Mouse (Mus musculus) CD4-positive, CD25-positive, alpha-beta regulatory T cell, adult 9 weeks (primary cell): Measurements from ENCODE around the gene Kpna6. TPM values are rescaled to one million over a fixed set of nuclear protein-coding genes. Genes with fewer than 3 reads are reported as not detected.

Experiments
- polyA plus RNA-seq: library from polyadenylated mRNA; unstranded; fragments of 100-300 nt; shearing (Covaris generic); gene quantifications from one replicate; pipeline ENCODE4 v1.2.1, GENCODE M21; 2017

Kpna6 gene
- polyA plus RNA-seq = 26.1 TPM

DNA sequence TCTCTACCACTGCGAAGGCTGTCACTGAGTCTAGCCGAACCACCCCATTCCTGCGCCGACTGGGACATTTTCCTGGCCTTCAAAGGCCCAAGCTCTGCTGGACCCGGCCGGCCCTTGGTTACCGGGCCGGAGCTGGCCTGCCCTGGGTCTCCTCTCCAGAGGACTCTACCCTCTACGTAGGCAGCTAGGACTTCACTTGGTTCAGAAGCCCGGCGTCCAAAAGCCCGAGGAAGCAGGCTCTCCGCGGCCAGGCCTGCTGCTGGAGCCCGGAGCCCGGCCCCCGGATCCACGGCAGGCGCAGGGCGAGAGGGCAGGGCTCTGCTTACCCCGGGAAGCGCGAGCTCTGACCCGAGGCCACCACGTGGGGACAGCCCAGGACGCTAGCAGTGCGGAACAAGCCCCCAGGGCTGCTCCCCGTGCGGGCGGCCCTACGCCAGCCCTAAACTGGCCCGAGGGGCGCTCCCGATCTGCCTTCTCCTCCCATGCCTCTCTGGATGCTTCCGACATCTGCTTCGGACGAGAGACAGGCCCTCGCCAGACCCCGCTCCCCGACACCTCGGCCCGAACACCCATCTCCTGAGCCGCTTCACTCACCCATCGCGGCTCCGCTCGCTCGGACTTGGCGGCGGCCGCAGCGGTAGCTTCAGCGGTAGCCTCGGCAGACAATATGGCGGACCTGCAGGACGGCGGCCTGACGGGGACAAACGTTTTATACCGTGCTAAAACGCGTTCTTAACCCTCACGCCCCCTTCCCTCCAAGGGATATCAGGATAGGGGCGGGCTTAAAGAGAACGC lies at the start of gene Kpna6:
Gene Kpna6 (minus strand): TSS at position 685 of the 795 bp plus-strand sequence.

DNA sequence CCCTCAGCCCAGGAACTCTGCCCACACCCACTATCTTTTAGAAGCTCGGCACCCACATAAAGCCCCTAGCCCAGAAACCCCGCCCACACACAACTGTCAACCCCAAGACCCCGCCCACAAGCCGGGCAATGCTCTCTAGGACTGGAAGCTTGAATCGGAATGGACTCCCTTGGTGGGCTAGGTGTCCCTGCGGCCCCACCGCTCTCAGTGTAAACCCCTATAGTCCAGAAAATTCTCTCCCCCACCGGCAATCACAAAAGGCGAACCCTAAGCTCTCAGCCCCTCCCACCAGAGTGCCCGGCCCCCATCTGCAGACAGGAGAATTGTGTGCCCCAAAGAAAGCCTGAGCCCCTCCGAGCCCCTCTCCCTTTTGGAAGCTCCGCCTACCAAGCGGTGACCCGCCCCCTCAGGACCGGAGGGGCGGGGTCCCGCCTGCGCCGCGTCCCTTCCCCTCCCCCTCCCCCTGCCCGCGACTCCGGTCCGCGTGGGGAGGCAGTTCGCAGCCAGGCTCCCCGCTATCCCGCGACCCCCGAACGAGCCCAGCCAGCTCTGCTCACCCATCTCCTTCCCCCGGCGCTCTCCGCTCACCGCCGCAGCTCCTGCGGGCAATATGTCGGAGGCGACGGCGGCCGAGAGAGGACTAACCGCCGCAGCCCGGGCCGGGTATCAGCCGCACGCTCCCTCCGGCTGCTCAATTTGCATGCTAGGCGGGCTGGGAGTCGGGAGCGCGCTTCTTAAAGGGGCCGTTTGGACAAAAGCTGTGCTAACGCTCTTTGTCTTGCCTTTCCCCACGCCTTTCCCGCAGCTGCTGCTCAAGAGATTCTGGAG lies 23.8 kb upstream of the Kpna6 start, which contains the start of gene Tmem39b:
Gene Tmem39b (minus strand): TSS at position 681 of the 828 bp plus-strand sequence.

DNA sequence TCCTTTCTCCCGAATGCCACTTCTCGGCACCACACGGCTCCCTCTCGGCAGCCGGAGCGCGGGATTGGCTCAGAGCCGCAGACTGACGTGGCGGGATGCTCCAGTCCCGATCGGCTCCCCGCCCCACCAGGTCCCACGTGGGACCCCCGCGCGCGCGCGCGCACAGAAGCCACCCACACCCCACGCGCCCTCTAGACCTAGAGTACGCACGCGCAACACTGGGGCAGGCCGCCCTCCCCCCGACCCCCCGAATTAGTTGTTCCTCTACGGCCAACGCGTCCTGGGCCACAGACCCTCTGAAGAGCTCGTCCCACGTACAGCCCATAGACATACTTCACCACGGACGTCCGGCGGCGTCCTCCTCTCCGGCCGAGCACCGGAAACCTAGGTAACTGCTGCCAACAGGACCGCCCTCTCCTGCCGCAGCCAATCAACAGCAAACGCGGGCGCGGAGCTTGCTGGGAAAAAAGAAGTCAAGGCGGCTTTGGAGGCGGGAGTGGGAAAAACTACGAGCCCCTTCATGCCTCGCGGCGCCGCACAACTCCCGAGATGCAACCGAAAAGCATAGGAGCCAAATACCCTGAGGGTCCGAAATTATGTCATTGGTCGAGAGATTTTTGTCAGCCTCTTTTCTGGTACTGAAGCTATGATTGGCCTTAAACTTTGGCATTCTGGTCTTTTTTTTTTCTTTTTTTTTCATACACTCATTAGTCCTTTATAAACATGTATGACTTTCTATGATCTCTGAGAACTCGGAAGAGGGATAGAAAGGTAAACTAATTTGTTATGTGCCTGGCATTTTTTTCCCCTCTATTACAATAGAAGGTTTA lies 31.7 kb downstream of the Kpna6 start, which contains the start of gene Txlna:
Gene Txlna (minus strand): TSS at position 428 of the 830 bp plus-strand sequence.

DNA sequence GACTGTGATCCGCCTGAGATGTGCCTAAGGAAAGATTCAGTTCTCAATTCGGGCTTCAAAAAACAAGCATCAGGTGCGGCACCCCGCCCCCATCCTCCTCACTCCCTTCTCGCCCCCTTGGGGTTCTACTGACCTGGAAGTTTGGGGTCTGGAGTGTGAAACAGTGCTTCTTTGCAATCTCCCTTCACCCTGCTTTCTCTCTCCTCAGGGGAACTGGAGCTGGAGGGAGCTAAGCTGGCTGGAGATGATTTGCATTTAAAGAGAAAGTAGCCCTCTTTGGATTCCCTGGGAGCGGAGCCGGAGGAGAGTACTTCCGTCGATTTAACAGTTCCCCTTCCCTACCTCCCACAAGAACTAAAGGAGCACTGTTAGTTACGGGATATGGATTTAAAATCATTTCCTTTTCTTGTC lies 48.9 kb downstream of the Kpna6 start, which contains the start of gene Ccdc28b:
Gene Ccdc28b (minus strand): TSS at position 267 of the 411 bp plus-strand sequence.

DNA sequence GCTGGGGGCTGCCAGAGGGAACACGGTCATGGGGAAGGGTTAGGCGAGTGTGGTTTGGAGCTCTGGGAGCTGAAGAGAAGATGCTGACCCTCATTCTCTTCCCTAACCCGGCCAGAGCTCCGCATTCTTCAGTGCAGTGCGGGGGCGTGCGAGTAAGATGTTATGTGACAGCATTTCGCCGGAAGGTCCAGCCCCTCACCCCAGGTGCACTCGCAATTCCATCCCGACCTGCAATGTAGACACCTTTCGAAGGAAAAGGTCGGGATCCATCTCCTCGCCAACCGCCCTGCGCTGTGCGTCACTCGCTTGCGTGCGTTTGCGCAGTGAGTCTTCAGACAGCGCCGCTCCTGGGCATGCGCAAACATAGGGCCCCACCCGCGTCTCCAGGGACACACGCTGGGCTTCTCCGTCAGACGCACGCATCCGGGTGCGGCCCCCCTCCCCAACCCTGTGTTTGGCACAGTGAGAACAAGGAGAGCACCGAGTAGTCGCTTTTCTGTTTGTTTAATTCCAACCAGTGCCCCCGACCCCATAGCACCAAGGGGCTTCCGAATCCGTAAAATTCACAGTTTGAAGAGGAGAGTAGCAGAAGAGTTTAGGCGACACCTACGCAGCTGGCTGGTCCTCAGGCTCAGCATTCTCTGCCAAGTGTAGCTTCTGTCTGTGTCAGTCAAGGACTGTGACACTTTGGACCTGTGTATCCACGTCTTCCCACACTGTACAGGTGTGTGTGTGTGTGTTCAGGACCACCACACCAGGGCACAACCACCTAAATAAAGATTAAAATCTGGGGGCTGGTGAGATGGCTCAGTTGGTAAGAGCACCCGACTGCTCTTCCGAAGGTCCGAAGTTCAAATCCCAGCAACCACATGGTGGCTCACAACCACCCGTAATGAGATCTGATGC lies 53.5 kb downstream of the Kpna6 start, which contains the start of gene Iqcc:
Gene Iqcc (minus strand): TSS at position 314 of the 906 bp plus-strand sequence.

DNA sequence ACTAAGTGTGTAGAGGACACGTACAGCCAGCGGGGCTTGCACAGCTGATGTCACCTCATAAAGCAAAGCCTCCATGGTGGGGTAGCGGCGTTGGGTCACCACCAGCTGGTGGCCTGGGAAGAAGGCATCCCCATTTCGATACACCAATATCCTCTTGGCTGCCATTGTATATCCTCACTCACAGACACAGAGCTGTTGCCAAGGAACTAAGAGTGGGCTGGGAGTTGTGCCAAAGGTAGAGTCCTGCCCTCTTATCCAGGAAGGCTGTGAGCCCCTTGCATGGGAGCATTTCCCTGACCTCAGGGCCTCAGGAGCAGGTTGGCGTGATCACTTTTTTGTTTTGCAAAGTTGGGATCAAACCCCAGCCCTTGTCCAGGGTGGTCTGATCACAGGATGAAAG lies 58.5 kb downstream of the Kpna6 start, which contains the start of gene Dcdc2b:
Gene Dcdc2b (minus strand): TSS at position 165 of the 400 bp plus-strand sequence.

DNA sequence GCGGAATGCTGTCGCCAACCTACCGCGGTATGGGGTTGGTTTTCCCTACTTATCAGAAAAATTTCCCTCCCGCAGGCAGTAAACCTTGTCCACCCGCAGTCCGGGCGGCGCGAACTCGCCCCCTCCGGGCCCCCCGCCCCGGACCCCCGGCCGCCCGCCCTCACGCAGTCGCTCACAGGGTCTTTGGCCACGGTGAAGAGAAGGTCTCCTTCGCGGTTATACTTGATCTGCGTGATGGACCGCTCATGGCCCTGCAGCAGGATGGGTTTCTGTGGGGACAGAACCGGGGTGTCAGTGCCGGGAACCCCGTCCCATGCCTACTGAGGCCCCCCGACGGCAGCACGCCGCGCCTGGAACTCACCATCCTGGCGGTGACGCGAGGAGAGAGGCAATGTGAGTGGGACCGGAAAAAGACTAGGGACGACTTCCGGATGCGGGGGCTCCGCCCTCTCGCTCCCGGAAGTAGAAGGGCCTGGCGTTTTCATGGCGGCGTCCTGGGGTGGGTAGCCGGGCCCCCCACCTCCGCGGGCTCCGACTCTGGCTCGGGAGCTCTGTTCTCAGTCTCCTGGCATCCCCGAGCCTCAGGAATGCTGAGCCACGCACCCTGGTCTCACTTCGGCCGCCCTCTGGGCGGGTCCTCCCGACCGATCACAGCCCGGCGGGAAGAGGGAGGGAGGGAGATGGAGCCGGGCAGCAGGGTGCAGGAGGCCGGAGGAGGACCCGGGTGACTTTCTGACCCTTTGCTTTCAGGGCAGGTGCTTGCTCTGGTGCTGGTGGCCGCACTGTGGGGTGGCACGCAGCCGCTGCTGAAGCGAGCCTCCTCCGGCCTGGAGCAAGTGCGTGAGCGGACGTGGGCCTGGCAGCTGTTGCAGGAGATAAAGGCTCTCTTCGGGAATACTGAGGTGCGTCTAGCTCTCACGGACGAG lies 72.1 kb downstream of the Kpna6 start, which contains the start of the genes Eif3i and Tmem234:
Gene Eif3i (minus strand): TSS at position 416 of the 926 bp plus-strand sequence.
Gene Tmem234 (plus strand): TSS at position 436 of the 926 bp plus-strand sequence.

Other genes with a start within 250 kb of the Kpna6 start
- gene Zbtb8b, start 231.9 kb downstream of the Kpna6 start, polyA plus RNA-seq = not detected
- gene Bsdc1, start 211.2 kb downstream of the Kpna6 start, polyA plus RNA-seq = 44.4 TPM
- gene Tssk3, start 181.7 kb downstream of the Kpna6 start, polyA plus RNA-seq = not detected
- gene Fam229a, start 181.6 kb downstream of the Kpna6 start, polyA plus RNA-seq = not detected
- 6.5 TPM for gene Marcksl1, start 159.2 kb downstream of the Kpna6 start, polyA plus RNA-seq
- 375 TPM for gene Hdac1, start 130.1 kb downstream of the Kpna6 start, polyA plus RNA-seq
- gene Lck, start 99.1 kb downstream of the Kpna6 start, polyA plus RNA-seq = 1,699 TPM
- gene Fam167b, start 94.2 kb downstream of the Kpna6 start, polyA plus RNA-seq = not detected
- gene Eif3i, start 72.1 kb downstream of the Kpna6 start, polyA plus RNA-seq = 238 TPM
- gene Tmem234, start 72.1 kb downstream of the Kpna6 start, polyA plus RNA-seq = 282 TPM
- gene Dcdc2b, start 58.5 kb downstream of the Kpna6 start, polyA plus RNA-seq = 8.8 TPM
- 43.9 TPM for gene Iqcc, start 53.7 kb downstream of the Kpna6 start, polyA plus RNA-seq
- gene Ccdc28b, start 48.8 kb downstream of the Kpna6 start, polyA plus RNA-seq = 49.2 TPM
- 88.8 TPM for gene Txlna, start 31.7 kb downstream of the Kpna6 start, polyA plus RNA-seq
- gene Tmem39b, start 24.1 kb upstream of the Kpna6 start, polyA plus RNA-seq = 25.6 TPM
- 30.1 TPM for gene Khdrbs1, start 69.5 kb upstream of the Kpna6 start, polyA plus RNA-seq
- 247 TPM for gene Ptp4a2, start 138.5 kb upstream of the Kpna6 start, polyA plus RNA-seq